Mouse (Mus musculus) bone marrow, adult 2 months (tissue): ENCODE measurements around the gene Mrpl9.

Experiments used
- CTCF ChIP-seq: fragments of 200-500 bp; IDR thresholded peaks from 2 replicates; pipeline ENCODE4 v1.5.1; 2011; ENCODE audit warnings: low read length, control low read depth; ENCODE audit not compliant: control insufficient read depth, insufficient read depth
- POLR2A ChIP-seq: fragments of 200-500 bp; IDR thresholded peaks from 2 replicates; pipeline ENCODE4 v1.6.1; 2011; ENCODE audit warnings: low read depth, mild to moderate bottlenecking, control low read depth, low read length, borderline replicate concordance; ENCODE audit not compliant: control insufficient read depth

DNA sequence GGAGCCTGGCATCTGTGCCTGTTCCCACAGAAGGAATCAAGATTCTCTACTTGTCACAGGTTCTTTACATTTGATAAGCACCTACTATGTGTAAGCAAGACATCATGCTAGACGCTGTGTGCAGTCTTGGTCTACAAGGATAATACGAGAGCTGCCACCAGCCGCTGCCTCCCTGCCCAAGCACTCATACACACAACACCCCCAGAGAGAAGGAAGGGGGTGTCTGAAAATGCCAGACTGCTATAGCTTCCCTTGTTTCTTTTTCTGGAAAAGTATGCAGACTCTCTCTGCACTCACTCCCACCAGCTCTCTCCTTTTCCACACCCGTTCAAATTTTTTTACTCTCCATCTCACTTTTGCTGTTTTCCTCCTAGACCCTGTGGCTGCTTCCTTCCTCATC lies 34.3 kb downstream of the Mrpl9 start:
- TF ChIP-seq POLR2A = no peak
- TF ChIP-seq CTCF = no peak
